17 mouse cellular contexts compared by ENCODE assay signal in genomic region chr5:132955051-132955450, GRCm38 (mm10).
A peak's percentile ranks its signal among the peaks of the same experiment; 100 is the strongest.
DNase-seq lines count a peak whose midpoint lies in the region.
"Had no signal": no experiment of that assay in that cellular context is flagged by ENCODE, and none has a peak within 500 bp of the region (broad histone marks: within the 10 kb centered on the region; RNA-seq: fewer than 3 reads in every experiment).

No protein-coding gene starts in this region.

- peak; percentile 7 for DNase-seq in left cerebral cortex, adult 11 months (ENCODE audit: low spot score)
- no peak for DNase-seq in left cerebral cortex, postnatal 4 days
- peak; percentile 26 to 36 for DNase-seq in layer of hippocampus, adult 8-10 months (ENCODE audit: low spot score in 2 of 2)
- DNase-seq in layer of hippocampus, postnatal 36 days, result peak; percentile 11 to 13
- DNase-seq in right cerebral cortex, postnatal 36 days (ENCODE audit: low spot score in 2 of 2), result peak; percentile 1 to 16
- DNase-seq in lung, postnatal 14 days, result no peak
- no peak for DNase-seq in urinary bladder, postnatal 36 days (ENCODE audit: low spot score in 2 of 2)
- DNase-seq: adrenal gland, postnatal 25 days; B cell, adult 2 months; cerebellum, adult 18-20 months; cerebellum, postnatal 10 days; gastrocnemius, postnatal 10 days; heart, postnatal 14 days; kidney, adult 11 months; kidney, postnatal 36 days; lung, embryonic 14.5 days; thymus, postnatal 14 days had no signal

- intact Hi-C loops in left cerebral cortex, postnatal 4 days (cut with DNase I), result no loop called here

Comparison
In these comparisons a context has a peak if more than half of its experiments do, and no peak if none do; other contexts are left out.
1. DNase-seq: peak in left cerebral cortex, adult 11 months (single experiment), layer of hippocampus, adult 8-10 months (2 of 2), layer of hippocampus, postnatal 36 days (2 of 2) and right cerebral cortex, postnatal 36 days (2 of 2); none in left cerebral cortex, postnatal 4 days (single experiment), lung, postnatal 14 days (single experiment) and urinary bladder, postnatal 36 days (0 of 2).